Mouse (Mus musculus): ENCODE results near the gene Steap3.

DNA sequence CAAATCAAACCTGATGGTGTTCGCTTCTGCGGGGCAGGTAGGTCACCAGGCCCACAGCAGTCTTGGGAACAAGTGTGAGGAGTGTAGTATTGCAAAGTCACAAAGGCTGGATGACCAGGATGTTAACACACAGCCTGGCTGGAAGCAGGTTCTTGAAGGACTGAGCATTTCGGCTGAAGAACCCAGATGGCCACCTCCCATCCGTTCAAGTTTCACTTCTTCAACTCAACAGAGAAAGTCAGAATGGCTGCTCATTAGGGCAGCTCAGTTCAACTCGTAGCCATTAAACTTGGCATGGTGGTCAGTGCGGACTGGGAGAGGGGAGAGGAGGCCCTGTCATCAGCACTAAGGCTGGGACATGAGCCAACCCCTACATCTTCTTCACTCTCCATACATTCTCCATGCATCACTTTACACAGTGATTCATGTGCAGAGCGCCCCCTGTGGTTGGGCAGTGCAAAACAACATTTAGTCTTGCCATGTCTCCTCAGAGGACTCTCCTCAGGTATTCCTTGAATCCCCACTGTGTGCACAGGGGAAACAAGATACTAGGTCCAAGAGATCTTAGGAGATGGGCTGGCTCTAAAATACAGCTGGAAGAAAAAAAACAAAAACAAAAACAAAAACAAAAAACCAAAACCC lies 19.9 kb downstream of the Steap3 start:
- peak; percentile 64 for TF ChIP-seq CTCF (IDR thresholded peaks at IDR 0.05; ENCODE audit: low read depth)
- no peak for TF ChIP-seq EP300 (IDR thresholded peaks at IDR 0.05; ENCODE audit: low read depth)
